Mouse (Mus musculus) CD8-positive naive resting alpha-beta T cell, adult 57 days (primary cell): Measurements from ENCODE around the gene Rhox2f. TPM values are rescaled to one million over a fixed set of nuclear protein-coding genes. Genes with fewer than 3 reads are reported as not detected.

Experiments
- total RNA-seq: library from RNA; stranded (reverse); gene quantifications from one replicate; pipeline ENCODE4 v1.2.4, GENCODE M21; 2023

Gene Rhox2f
- total RNA-seq = not detected

DNA sequence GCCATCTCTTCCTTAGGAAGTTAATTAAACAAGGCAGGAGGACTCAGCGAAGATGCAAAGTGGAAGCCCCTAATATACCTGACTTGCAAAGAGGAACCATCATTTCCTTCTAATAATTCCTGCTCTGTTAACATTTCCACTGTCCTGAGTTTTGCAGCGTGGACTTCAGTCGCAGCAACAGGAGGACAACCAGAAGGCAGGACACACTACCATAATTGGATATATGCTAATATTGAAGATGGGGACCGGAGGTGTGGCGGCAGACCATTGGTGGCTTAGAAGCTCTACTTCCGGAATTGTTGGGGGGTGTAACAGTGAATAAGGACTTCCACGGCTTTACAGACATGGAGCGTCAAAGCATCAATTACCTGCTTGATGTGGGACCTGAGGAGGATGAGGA is at the start of gene Rhox2f:
Gene Rhox2f, plus strand, starts transcription at position 301 of the 400 bp plus-strand sequence.

DNA sequence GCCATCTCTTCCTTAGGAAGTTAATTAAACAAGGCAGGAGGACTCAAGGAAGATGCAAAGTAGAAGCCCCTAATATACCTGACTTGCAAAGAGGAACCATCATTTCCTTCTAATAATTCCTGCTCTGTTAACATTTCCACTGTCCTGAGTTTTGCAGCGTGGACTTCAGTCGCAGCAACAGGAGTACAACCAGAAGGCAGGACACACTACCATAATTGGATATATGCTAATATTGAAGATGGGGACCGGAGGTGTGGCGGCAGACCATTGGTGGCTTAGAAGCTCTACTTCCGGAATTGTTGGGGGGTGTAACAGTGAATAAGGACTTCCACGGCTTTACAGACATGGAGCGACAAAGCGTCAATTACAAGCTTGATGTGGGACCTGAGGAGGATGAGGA is 41.1 kb upstream of the Rhox2f start, which contains the start of gene Rhox2e:
Gene Rhox2e, plus strand, starts transcription at position 301 of the 400 bp plus-strand sequence.

DNA sequence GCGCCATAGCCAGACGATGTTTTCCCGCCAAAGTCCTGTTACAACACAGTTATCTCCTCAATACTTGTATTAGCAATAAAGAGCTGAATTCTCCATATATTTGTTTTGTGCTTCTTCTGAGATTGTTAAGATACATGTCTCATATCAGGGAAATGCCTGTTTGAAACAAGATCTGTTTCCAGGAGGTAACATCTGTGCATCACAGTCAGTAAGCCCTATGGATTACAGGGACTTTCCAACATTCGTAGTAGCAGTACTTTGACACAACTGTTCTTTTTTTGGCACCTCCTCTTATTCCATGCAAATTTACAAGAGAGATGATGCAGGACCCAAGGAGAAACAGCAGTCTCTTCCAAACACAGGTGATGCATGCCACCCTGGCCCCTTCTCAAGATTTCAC is 29.5 kb upstream of the Rhox2f start, which contains the start of gene Rhox3e:
Gene Rhox3e, plus strand, starts transcription at position 301 of the 400 bp plus-strand sequence.

DNA sequence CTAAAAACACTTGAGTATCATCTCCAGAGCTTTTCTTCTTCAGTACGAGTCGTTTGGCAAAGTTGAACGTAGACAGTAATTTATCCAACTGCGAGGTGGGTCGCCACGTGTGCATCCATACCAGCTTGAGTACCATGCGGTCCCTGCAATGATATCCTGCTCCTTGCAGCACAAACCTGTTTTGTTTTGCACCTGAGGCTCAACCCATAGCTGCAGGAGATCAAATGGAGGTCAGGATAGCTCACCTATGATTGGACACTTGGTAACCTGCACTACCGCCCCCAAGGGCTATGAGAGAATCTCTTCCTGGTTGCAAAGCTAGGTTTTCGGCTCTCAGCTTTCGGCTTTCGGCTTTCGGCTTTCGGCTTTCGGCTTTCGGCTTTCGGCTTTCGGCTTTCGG is 14.1 kb upstream of the Rhox2f start, which contains the start of gene Rhox4e:
Gene Rhox4e, plus strand, starts transcription at position 301 of the 400 bp plus-strand sequence.

DNA sequence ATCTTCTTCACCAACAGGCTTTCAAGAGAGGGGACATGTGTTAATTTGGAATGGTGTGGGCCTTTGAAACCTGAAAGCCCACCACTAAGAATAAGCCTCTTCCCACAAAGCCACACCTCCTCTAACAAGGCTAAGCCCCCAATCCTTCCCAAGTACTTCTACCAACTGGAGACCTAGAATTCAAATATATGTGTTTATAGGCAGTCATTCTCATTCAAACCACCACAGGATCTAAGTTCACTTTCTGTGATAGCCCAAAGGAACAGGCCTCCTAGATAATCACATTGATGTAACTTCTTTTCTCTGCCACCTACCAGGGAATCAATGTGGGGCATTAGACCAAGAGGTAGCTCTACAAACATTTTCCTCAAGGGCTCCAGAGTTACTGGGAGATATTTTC is 9.5 kb downstream of the Rhox2f start, which contains the start of gene Rhox3f:
Gene Rhox3f, plus strand, starts transcription at position 301 of the 400 bp plus-strand sequence.

DNA sequence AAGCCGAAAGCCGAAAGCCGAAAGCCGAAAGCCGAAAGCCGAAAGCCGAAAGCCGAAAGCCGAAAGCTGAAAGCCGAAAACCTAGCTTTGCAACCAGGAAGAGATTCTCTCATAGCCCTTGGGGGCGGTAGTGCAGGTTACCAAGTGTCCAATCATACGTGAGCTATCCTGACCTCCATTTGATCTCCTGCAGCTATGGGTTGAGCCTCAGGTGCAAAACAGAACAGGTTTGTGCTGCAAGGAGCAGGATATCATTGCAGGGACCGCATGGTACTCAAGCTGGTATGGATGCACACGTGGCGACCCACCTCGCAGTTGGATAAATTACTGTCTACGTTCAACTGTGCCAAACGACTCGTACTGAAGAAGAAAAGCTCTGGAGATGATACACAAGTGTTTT is 36.4 kb downstream of the Rhox2f start, which contains the start of gene Rhox4f:
Gene Rhox4f, minus strand, starts transcription at position 101 of the 400 bp plus-strand sequence.

Other genes with a start within 250 kb of the Rhox2f start
- gene Rhox3a2, start 191.4 kb upstream of the Rhox2f start, total RNA-seq = not detected
- gene Rhox4a2, start 180.6 kb upstream of the Rhox2f start, total RNA-seq = not detected
- not detected for gene Rhox2b, start 159.3 kb upstream of the Rhox2f start, total RNA-seq
- gene Rhox4b, start 138.9 kb upstream of the Rhox2f start, total RNA-seq = not detected
- gene Rhox2c, start 117.7 kb upstream of the Rhox2f start, total RNA-seq = not detected
- gene Rhox3c, start 112.8 kb upstream of the Rhox2f start, total RNA-seq = not detected
- gene Rhox4c, start 91.1 kb upstream of the Rhox2f start, total RNA-seq = not detected
- not detected for gene Rhox2d, start 78.0 kb upstream of the Rhox2f start, total RNA-seq
- not detected for gene Rhox4d, start 57.0 kb upstream of the Rhox2f start, total RNA-seq
- not detected for gene Rhox2e, start 41.0 kb upstream of the Rhox2f start, total RNA-seq
- gene Rhox3e, start 29.4 kb upstream of the Rhox2f start, total RNA-seq = not detected
- not detected for gene Rhox4e, start 14.0 kb upstream of the Rhox2f start, total RNA-seq
- not detected for gene Rhox3f, start 9.6 kb downstream of the Rhox2f start, total RNA-seq
- not detected for gene Rhox4f, start 36.3 kb downstream of the Rhox2f start, total RNA-seq
- gene Rhox3g, start 57.2 kb downstream of the Rhox2f start, total RNA-seq = not detected
- not detected for gene Rhox2g, start 72.1 kb downstream of the Rhox2f start, total RNA-seq
- gene Rhox4g, start 79.9 kb downstream of the Rhox2f start, total RNA-seq = not detected
- not detected for gene Rhox3h, start 97.4 kb downstream of the Rhox2f start, total RNA-seq
- gene Rhox2h, start 101.9 kb downstream of the Rhox2f start, total RNA-seq = not detected
- gene Rhox5, start 233.4 kb downstream of the Rhox2f start, total RNA-seq = not detected